Mouse (Mus musculus): ENCODE results near the gene Exo5. TPM values are rescaled to one million over a fixed set of nuclear protein-coding genes. Genes with fewer than 3 reads are reported as not detected.

Exo5 gene
- polyA plus RNA-seq, 1 experiment, result 10.9 TPM

GRCm38 (mm10) chr4:120892516-120892915 is 32.3 kb downstream of the Exo5 start:
- Histone ChIP-seq H3K4me1 (ENCODE audit: control insufficient read depth, insufficient read depth, low read length) (no peaks in the 10 kb centered on the region; the same call in 1 of the 2 replicates), H3K27ac (ENCODE audit: control insufficient read depth, insufficient read depth, low read depth, low read length) (no peak overlapping the region), H3K27me3 (ENCODE audit: control insufficient read depth, insufficient read depth, low read length) (no peaks in the 10 kb centered on the region), H3K36me3 (ENCODE audit: control insufficient read depth, insufficient read depth, low read length) (no peaks in the 10 kb centered on the region; the same call in 1 of the 2 replicates), H3K4me3 (ENCODE audit: control insufficient read depth, low read depth, low read length) (no peak overlapping the region)
- no peak for TF ChIP-seq CTCF (IDR thresholded peaks at IDR 0.05; ENCODE audit: control insufficient read depth, insufficient read depth, insufficient replicate concordance, low read depth, low read length)
- TF ChIP-seq POLR2A (IDR thresholded peaks at IDR 0.05; ENCODE audit: control insufficient read depth, low read depth, low read length), result no peak

DNA sequence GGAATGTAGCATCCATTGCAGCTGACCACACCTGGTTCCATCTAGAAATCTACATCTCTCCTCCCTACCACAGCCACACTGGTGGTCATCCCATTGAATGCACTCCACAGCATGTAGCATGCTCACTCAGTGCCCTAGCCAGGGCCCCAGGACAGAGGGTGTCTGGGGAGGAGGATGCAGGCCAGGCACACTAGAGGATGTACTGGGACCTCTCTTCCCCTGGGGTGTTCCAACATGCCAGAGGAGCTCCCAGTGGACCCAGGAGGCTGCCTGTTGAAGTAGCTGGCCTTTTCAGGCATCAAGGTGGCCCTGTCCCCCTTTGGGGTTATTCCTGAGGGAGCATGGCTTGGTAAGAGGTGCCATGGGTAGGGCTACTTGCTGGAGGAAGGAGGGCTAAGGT is 32.9 kb downstream of the Exo5 start:
- no peak overlapping the region for H3K27ac ChIP-seq (ENCODE audit: control insufficient read depth, insufficient read depth, low read depth, low read length)
- H3K36me3 ChIP-seq (ENCODE audit: control insufficient read depth, insufficient read depth, low read length), result no peaks in the 10 kb centered on the region; the same call in 1 of the 2 replicates
- no peak overlapping the region for H3K4me3 ChIP-seq (ENCODE audit: control insufficient read depth, low read depth, low read length)
- no peaks in the 10 kb centered on the region for H3K27me3 ChIP-seq (ENCODE audit: control insufficient read depth, insufficient read depth, low read length)
- no peaks in the 10 kb centered on the region; the same call in 1 of the 2 replicates for H3K4me1 ChIP-seq (ENCODE audit: control insufficient read depth, insufficient read depth, low read length)
- no peak for TF ChIP-seq CTCF (IDR thresholded peaks at IDR 0.05; ENCODE audit: control insufficient read depth, insufficient read depth, insufficient replicate concordance, low read depth, low read length)

DNA sequence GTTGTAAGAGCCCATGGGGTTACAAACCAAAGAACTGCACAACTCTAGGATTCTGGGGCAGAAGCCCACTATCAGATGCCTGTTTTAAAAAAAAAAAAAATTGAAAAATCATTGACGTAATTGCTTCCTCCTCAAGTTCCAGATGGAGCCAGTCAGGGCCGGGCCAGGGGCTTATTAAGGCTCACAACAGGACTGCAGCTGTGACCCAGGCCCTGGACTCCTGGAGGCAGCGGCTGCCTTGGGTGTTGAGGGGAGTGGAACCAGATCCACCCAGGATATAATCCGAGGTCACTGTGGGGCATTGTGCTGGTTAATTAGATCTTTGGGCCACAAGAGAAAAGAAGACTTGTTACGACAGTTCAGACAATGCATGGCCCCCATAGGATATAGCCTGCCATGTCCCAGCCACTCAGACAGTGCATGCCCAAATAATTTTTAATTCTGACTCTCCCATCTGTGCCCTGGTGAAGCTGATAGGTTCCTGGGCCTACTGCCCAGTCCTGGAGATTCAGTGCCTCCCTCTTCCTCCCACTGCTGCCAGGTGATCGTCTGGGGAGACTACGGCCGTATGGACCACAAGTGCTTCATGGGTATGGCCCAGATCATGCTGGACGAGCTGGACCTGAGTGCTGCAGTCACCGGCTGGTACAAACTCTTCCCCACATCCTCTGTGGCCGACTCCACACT is 33.9 kb downstream of the Exo5 start:
- Histone ChIP-seq H3K4me1 (ENCODE audit: control insufficient read depth, insufficient read depth, low read length) (no peaks in the 10 kb centered on the region; the same call in 1 of the 2 replicates), H3K27me3 (ENCODE audit: control insufficient read depth, insufficient read depth, low read length) (no peaks in the 10 kb centered on the region), H3K36me3 (ENCODE audit: control insufficient read depth, insufficient read depth, low read length) (no peaks in the 10 kb centered on the region; the same call in 1 of the 2 replicates), H3K4me3 (ENCODE audit: control insufficient read depth, low read depth, low read length) (no peak overlapping the region), H3K27ac (ENCODE audit: control insufficient read depth, insufficient read depth, low read depth, low read length) (no peak overlapping the region)
- TF ChIP-seq POLR2A (IDR thresholded peaks at IDR 0.05; ENCODE audit: control insufficient read depth, low read depth, low read length) (no peak), CTCF (IDR thresholded peaks at IDR 0.05; ENCODE audit: control insufficient read depth, insufficient read depth, insufficient replicate concordance, low read depth, low read length) (no peak)

GRCm38 (mm10) chr4:120888884-120889283 is 35.9 kb downstream of the Exo5 start:
- Histone ChIP-seq H3K4me3 (ENCODE audit: control insufficient read depth, low read depth, low read length) (no peak overlapping the region), H3K4me1 (ENCODE audit: control insufficient read depth, insufficient read depth, low read length) (no peaks in the 10 kb centered on the region; the same call in 1 of the 2 replicates), H3K27ac (ENCODE audit: control insufficient read depth, insufficient read depth, low read depth, low read length) (no peak overlapping the region), H3K36me3 (ENCODE audit: control insufficient read depth, insufficient read depth, low read length) (no peaks in the 10 kb centered on the region; the same call in 1 of the 2 replicates), H3K27me3 (ENCODE audit: control insufficient read depth, insufficient read depth, low read length) (no peaks in the 10 kb centered on the region)
- TF ChIP-seq POLR2A (IDR thresholded peaks at IDR 0.05; ENCODE audit: control insufficient read depth, low read depth, low read length), result no peak
- TF ChIP-seq CTCF (IDR thresholded peaks at IDR 0.05; ENCODE audit: control insufficient read depth, insufficient read depth, insufficient replicate concordance, low read depth, low read length), result no peak

DNA sequence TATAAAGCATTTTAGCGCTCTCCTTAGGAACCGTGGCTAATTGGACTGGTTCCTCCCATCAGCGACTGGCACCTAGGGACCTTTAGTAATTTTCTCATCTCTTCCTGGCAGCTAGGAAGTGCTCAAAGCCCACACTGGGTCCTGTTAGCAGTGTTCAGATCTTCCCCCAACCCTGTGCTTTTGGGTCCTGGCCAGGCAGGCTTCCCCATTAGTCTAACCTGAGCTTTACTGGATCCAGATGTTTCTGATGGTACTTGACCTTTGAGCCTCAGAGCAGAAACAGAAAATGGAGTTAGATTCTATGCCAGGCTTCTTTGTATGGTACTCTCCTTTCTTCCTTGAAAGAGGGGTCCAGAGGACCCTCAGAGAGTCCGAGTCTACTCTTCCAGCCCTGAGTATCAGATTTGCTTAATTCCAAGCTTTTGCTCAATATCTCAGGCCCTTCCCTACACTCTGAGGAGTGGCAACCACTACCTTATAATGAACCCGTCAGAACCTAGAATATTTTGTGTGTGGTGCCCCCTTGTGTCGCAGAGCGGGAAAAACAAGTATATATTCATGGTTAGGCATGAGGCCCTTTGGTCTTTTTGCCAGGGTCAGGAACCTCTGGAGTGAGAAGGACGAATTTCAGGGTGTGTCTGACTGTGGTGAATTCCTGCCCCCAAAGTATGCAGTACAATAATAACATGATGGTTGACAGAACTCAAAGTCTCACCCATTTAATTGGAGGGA is 37.3 kb downstream of the Exo5 start:
- H3K27ac ChIP-seq (ENCODE audit: control insufficient read depth, insufficient read depth, low read depth, low read length), result no peak overlapping the region
- no peak overlapping the region for H3K4me3 ChIP-seq (ENCODE audit: control insufficient read depth, low read depth, low read length)
- H3K27me3 ChIP-seq (ENCODE audit: control insufficient read depth, insufficient read depth, low read length), result no peaks in the 10 kb centered on the region
- H3K36me3 ChIP-seq (ENCODE audit: control insufficient read depth, insufficient read depth, low read length), result no peaks in the 10 kb centered on the region; the same call in 1 of the 2 replicates
- TF ChIP-seq POLR2A (IDR thresholded peaks at IDR 0.05; ENCODE audit: control insufficient read depth, low read depth, low read length) (no peak), CTCF (IDR thresholded peaks at IDR 0.05; ENCODE audit: control insufficient read depth, insufficient read depth, insufficient replicate concordance, low read depth, low read length) (no peak)
- H3K4me1 ChIP-seq (ENCODE audit: control insufficient read depth, insufficient read depth, low read length), result peaks cover 4% of the 10 kb centered on the region

- Histone ChIP-seq H3K4me1 (ENCODE audit: control insufficient read depth, insufficient read depth, low read length) (peaks cover 9% of the 10 kb centered on the region), H3K27me3 (ENCODE audit: control insufficient read depth, insufficient read depth, low read length) (no peaks in the 10 kb centered on the region)
- TF ChIP-seq POLR2A (IDR thresholded peaks at IDR 0.05; ENCODE audit: control insufficient read depth, low read depth, low read length) (no peak), CTCF (IDR thresholded peaks at IDR 0.05; ENCODE audit: control insufficient read depth, insufficient read depth, insufficient replicate concordance, low read depth, low read length) (no peak)
Measured at GRCm38 (mm10) chr4:120886811-120887210, 38.0 kb downstream of the Exo5 start.

DNA sequence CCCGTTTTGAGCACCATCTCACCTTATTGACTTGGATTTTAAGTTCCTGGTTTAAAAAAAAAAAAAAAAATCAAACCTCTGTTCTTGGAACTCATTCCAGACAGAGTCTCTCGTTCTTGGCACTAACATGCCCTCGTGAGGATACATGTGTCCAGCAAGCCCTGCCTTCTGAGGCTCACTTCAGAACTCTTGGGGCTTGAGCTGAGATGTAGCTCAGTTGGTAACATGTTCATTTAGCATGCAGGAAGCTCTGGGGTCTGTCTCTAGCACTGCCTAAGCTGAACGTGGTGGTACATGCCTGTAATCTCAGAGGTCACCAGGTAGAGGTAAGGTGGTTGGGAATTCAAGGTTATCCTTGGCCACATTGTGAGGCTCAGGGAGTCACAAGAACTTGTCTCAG is 38.7 kb downstream of the Exo5 start:
- H3K36me3 ChIP-seq (ENCODE audit: control insufficient read depth, insufficient read depth, low read length), result no peaks in the 10 kb centered on the region; the same call in 1 of the 2 replicates
- no peak overlapping the region for H3K27ac ChIP-seq (ENCODE audit: control insufficient read depth, insufficient read depth, low read depth, low read length)
- H3K4me3 ChIP-seq (ENCODE audit: control insufficient read depth, low read depth, low read length), result no peak overlapping the region
- H3K27me3 ChIP-seq (ENCODE audit: control insufficient read depth, insufficient read depth, low read length), result no peaks in the 10 kb centered on the region
- no peak for TF ChIP-seq CTCF (IDR thresholded peaks at IDR 0.05; ENCODE audit: control insufficient read depth, insufficient read depth, insufficient replicate concordance, low read depth, low read length)
- no peak for TF ChIP-seq POLR2A (IDR thresholded peaks at IDR 0.05; ENCODE audit: control insufficient read depth, low read depth, low read length)
- H3K4me1 ChIP-seq (ENCODE audit: control insufficient read depth, insufficient read depth, low read length), result peaks cover 10% of the 10 kb centered on the region

More at GRCm38 (mm10) chr4:120886811-120887210, 38.0 kb downstream of the Exo5 start:
- H3K4me3 ChIP-seq (ENCODE audit: control insufficient read depth, low read depth, low read length), result no peak overlapping the region
- H3K27ac ChIP-seq (ENCODE audit: control insufficient read depth, insufficient read depth, low read depth, low read length), result no peak overlapping the region
- H3K36me3 ChIP-seq (ENCODE audit: control insufficient read depth, insufficient read depth, low read length), result no peaks in the 10 kb centered on the region; the same call in 1 of the 2 replicates
